Mouse (Mus musculus) hindbrain, embryonic 15.5 days (tissue): ENCODE data around the gene Gimap7. TPM values are rescaled to one million over a fixed set of nuclear protein-coding genes. Genes with fewer than 3 reads are reported as not detected.
"Not testable (repeated sequence)": the region's sequence is repeated elsewhere in the genome, so short reads cannot be mapped to it uniquely, and the experiment has no call there.

Source experiments
- ATAC-seq: fragments of 200-750 bp; cut with Nextera tagmentation; 2 replicates; pipeline ENCODE4 v1.8.0; 2017; ENCODE audit warnings: low read depth, moderate number of reproducible peaks, moderate TSS enrichment; ENCODE audit not compliant: low FRiP score
- H3K27ac ChIP-seq: fragments of 300-500 bp; sonication (generic); replicated peaks from 2 replicates; pipeline ENCODE4 v1.5.1; 2015; ENCODE audit warnings: mild to moderate bottlenecking, inconsistent platforms
- H3K27me3 ChIP-seq: fragments of 300-500 bp; sonication (generic); 2 replicates; pipeline ENCODE4 v1.6.1; 2015; ENCODE audit warnings: control low read depth, inconsistent platforms
- H3K36me3 ChIP-seq: fragments of 300-500 bp; sonication (generic); 2 replicates; pipeline ENCODE4 v1.6.1; 2015; ENCODE audit warnings: control low read depth, inconsistent platforms
- H3K4me1 ChIP-seq: fragments of 300-500 bp; sonication (generic); replicated peaks from 2 replicates; pipeline ENCODE4 v1.6.1; 2015; ENCODE audit warnings: control low read depth, inconsistent platforms
- H3K4me2 ChIP-seq: fragments of 300-500 bp; sonication (generic); 2 replicates; pipeline ENCODE4 v1.6.1; 2015; ENCODE audit warnings: moderate library complexity, mild to moderate bottlenecking, inconsistent platforms
- H3K4me3 ChIP-seq: fragments of 300-500 bp; sonication (generic); 2 replicates; pipeline ENCODE4 v1.5.1; 2015; ENCODE audit warnings: mild to moderate bottlenecking, inconsistent platforms
- H3K9ac ChIP-seq: fragments of 300-500 bp; sonication (generic); 2 replicates; pipeline ENCODE4 v1.6.1; 2015; ENCODE audit warnings: inconsistent platforms
- H3K9me3 ChIP-seq: fragments of 300-500 bp; sonication (generic); 2 replicates; pipeline ENCODE4 v1.6.1; 2016; ENCODE audit warnings: control low read depth, inconsistent platforms
- WGBS: fragments of 180-500 bp; shearing (Covaris S2); methylation state at CpG from one replicate; pipeline ENCODE4 v1.1.7; 2015; 5-methylcytosine and 5-hydroxymethylcytosine counted together
- polyA plus RNA-seq: library from polyadenylated mRNA; unstranded; fragments of >200 nt; fragmentation: Nextera tagmentation; extraction: Ambion mirVana; gene quantifications from 2 replicates; pipeline ENCODE4 v1.2.1, GENCODE M21; 2015

The Gimap7 gene
- polyA plus RNA-seq, 1 experiment from 2014 or later, result not detected

- Histone ChIP-seq H3K36me3 (no peaks in the 10 kb centered on the region), H3K4me2 (no peak overlapping the region), H3K9ac (no peak overlapping the region), H3K27ac (no peak overlapping the region), H3K27me3 (no peaks in the 10 kb centered on the region), H3K4me1 (no peaks in the 10 kb centered on the region), H3K9me3 (no peaks in the 10 kb centered on the region), H3K4me3 (no peak overlapping the region)
- no peak for ATAC-seq
- WGBS, result 77% methylated on average over 3 of the region's 3 CpGs
These were observed 36.8 kb upstream of the Gimap7 start for GRCm38 (mm10) chr6:48681472-48682090.

GRCm38 (mm10) chr6:48682271-48682670 lies 36.1 kb upstream of the Gimap7 start:
- H3K4me2 ChIP-seq, result no peak overlapping the region
- WGBS, result 87% methylated on average over 4 of the region's 4 CpGs
- no peak overlapping the region for H3K9ac ChIP-seq
- H3K36me3 ChIP-seq, result no peaks in the 10 kb centered on the region
- H3K9me3 ChIP-seq, result no peaks in the 10 kb centered on the region
- no peaks in the 10 kb centered on the region for H3K27me3 ChIP-seq
- no peak for ATAC-seq
- H3K4me1 ChIP-seq, result no peaks in the 10 kb centered on the region
- no peak overlapping the region for H3K27ac ChIP-seq
- H3K4me3 ChIP-seq, result no peak overlapping the region

GRCm38 (mm10) chr6:48683263-48683821 lies 35.1 kb upstream of the Gimap7 start:
- ATAC-seq, H3K27ac ChIP-seq, H3K9me3 ChIP-seq, H3K27me3 ChIP-seq, H3K4me1 ChIP-seq, H3K9ac ChIP-seq, H3K4me3 ChIP-seq, H3K4me2 ChIP-seq, H3K36me3 ChIP-seq: not testable (repeated sequence)
- 91% methylated on average over 4 of the region's 4 CpGs for WGBS

DNA sequence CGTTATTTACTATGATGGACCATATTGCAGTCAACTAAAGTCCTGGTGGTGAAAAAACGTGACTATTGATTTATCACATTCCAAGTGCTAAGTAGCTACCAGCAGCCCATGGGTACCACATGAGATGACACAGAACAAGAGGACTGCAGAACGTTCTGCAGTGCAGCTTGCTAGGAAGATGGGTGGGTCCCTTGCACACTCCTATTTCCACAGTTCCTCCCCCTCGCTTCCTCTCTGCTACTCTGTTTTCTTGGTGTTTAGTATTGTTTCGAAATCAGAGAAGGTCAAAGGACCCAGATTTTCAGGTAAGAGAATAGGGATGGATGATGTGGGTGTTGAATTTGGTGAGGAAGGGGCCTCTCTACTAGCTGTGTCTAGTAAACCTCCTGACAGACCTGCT lies 34.1 kb upstream of the Gimap7 start, which contains the start of gene Gimap4:
Gene Gimap4 (plus strand): TSS at position 231 of the 400 bp plus-strand sequence.
- H3K4me3 ChIP-seq, result no peak within 1 kb of the TSS
- no peak within 1 kb of the TSS for H3K27ac ChIP-seq
- no peak within 1 kb of the TSS for H3K4me2 ChIP-seq
- H3K36me3 ChIP-seq, result no peaks in the 10 kb centered on the region
- 75% methylated on average over 5 of the region's 5 CpGs for WGBS
- H3K9me3 ChIP-seq, result no peaks in the 10 kb centered on the region
- ATAC-seq, result no peak
- H3K4me1 ChIP-seq, result no peaks in the 10 kb centered on the region
- no peak within 1 kb of the TSS for H3K9ac ChIP-seq
- H3K27me3 ChIP-seq, result no peaks in the 10 kb centered on the region

DNA sequence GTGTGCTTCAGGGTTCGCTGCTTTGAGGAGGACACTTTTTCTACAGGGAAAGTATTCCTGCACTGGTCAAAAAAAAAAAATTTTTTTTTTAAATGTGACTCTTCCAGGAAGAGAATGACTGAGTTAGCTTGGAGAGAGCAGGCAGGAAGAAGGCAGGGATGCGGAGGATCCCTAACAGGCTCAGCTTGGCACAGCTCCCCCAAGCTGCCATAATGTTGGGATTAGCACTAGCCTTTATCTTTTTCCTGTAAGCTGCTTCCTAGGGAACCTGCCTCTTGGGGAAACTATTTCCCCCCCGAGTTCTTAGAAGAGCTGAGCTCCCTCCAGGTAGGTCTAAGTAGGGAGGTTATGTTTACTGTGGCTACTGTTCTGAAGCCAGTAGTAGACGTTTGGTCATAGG lies 33.6 kb upstream of the Gimap7 start:
- Histone ChIP-seq H3K27ac (no peak overlapping the region), H3K9me3 (no peaks in the 10 kb centered on the region), H3K4me2 (no peak overlapping the region), H3K36me3 (no peaks in the 10 kb centered on the region), H3K27me3 (no peaks in the 10 kb centered on the region), H3K4me3 (no peak overlapping the region), H3K4me1 (no peaks in the 10 kb centered on the region), H3K9ac (no peak overlapping the region)
- ATAC-seq, result no peak
- 70% methylated on average over 4 of the region's 4 CpGs for WGBS

DNA sequence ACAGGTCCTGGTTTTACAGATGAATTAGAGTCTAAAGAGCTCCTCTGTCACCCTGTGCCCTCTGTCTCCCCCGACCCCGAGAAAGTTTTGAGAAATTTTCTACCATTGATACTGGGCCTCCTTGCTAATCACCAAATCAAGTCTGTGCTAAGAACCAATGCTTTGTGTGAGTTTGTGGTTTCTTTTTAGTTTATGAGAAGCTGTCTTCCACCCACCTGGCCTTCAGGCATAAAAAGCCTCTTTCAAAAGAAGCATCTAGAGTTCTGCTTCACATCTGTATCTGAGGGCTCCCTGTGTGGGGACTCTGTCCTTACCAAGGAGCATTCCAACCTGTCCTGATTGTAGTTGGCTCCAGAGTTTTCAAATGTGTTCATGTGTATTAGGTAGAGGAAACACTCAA lies 33.2 kb upstream of the Gimap7 start:
- no peak overlapping the region for H3K27ac ChIP-seq
- WGBS, result 91% methylated on average over 2 of the region's 2 CpGs
- no peaks in the 10 kb centered on the region for H3K9me3 ChIP-seq
- no peak overlapping the region for H3K4me3 ChIP-seq
- H3K9ac ChIP-seq, result no peak overlapping the region
- no peaks in the 10 kb centered on the region for H3K27me3 ChIP-seq
- H3K36me3 ChIP-seq, result no peaks in the 10 kb centered on the region
- H3K4me1 ChIP-seq, result no peaks in the 10 kb centered on the region
- no peak for ATAC-seq
- H3K4me2 ChIP-seq, result no peak overlapping the region

DNA sequence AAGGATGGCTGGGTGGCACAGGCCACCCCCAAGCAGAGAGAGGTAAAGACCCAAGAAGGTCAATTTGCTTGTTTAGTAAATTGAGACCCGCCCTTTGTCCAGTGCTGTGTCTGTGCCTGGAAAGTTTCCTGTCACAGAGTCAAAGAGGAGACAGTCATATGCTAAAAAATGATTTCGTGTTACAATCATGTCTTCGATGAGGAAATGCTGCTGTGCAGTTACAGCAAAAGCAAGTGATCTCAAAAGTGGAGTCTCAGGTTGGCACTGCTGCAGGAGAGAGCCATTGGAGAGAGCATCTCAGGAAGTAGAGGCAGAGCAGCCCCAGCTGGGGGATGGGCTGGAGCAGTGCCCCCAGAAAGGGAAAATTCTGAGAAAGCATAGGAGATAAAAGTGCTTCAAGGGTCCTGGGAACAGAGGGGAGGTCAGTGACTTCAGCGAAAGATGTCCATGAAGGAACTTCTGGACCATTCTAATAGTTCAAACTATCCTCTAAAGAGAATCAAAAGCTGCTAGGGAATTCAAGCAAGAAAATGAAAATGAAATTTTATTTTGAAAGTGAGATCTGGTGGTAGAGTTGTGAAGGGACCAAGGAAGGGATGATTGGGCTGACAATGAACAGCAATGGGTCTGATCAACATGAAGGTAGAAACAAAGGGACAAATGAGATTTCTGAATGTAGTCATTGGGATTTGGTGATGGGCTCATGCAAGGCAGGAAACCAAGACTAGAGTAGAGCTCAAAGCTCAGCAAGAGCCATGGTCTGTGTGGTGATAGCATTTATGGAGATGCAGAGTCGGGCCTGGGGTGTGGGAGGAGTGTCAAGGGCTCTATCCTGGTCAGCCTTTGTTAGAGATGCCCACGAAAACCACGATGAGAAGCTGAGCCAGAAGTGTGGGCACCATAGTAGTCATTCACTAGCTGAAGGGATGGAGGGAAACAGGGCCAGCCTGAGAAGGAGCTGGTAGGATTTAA lies 32.4 kb upstream of the Gimap7 start:
- H3K9me3 ChIP-seq, result no peaks in the 10 kb centered on the region
- H3K36me3 ChIP-seq, result no peaks in the 10 kb centered on the region
- H3K9ac ChIP-seq, result no peak overlapping the region
- no peak overlapping the region for H3K4me3 ChIP-seq
- H3K4me2 ChIP-seq, result no peak overlapping the region
- no peaks in the 10 kb centered on the region for H3K27me3 ChIP-seq
- no peak overlapping the region for H3K27ac ChIP-seq
- no peak for ATAC-seq
- 84% methylated on average over 7 of the region's 7 CpGs for WGBS
- no peaks in the 10 kb centered on the region for H3K4me1 ChIP-seq

GRCm38 (mm10) chr6:48687077-48687476 lies 31.3 kb upstream of the Gimap7 start:
- Histone ChIP-seq H3K36me3 (no peaks in the 10 kb centered on the region), H3K27me3 (no peaks in the 10 kb centered on the region), H3K9ac (no peak overlapping the region), H3K4me1 (no peaks in the 10 kb centered on the region), H3K4me2 (no peak overlapping the region), H3K27ac (no peak overlapping the region), H3K4me3 (no peak overlapping the region), H3K9me3 (no peaks in the 10 kb centered on the region)
- 80% methylated on average over 2 of the region's 2 CpGs for WGBS
- ATAC-seq, result no peak

DNA sequence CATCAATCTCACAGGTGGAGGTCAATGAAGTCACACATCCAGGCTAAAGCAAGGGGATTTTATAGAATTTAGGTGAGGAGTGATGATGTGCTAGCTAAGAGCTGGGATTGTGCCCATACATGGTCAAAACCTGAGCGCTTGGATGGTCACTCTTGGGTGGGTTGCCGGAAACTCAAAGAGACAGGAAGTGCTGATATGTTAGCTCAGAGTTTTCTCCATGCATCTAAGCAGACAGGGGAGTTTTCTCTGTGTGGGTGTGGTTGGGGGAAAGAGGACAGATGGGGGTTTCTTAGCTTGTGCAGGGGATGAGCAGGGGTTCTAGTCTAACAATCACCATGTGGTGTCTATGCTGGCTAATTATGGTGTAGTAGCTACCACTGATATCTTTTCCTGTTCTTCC lies 29.1 kb upstream of the Gimap7 start:
- WGBS, result 93% methylated on average over 2 of the region's 2 CpGs
- Histone ChIP-seq H3K4me1 (no peaks in the 10 kb centered on the region), H3K27ac (no peak overlapping the region), H3K27me3 (no peaks in the 10 kb centered on the region), H3K4me2 (no peak overlapping the region), H3K9me3 (no peaks in the 10 kb centered on the region), H3K4me3 (no peak overlapping the region), H3K9ac (no peak overlapping the region), H3K36me3 (no peaks in the 10 kb centered on the region)
- ATAC-seq, result no peak

DNA sequence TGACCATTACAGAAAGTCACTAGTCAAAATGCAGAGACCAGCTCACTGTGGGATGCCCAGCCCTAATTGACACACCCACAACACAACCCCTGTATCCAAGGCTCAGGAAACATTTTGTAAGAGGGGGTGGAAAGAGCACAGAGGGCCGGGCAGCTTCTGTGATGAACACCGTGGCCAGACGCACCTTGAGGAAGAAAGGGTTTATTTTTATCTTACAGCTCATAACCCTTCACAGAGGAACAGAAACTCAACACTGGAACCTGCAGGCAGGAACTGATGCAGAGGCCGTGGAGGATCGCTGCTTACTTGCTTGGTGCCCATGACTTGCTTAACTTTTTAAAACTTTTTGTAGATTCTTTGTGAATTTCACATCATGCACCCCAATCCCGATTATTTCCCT lies 25.5 kb upstream of the Gimap7 start:
- Histone ChIP-seq H3K4me3 (no peak overlapping the region), H3K27ac (no peak overlapping the region), H3K9me3 (no peaks in the 10 kb centered on the region), H3K4me2 (no peak overlapping the region), H3K27me3 (no peaks in the 10 kb centered on the region), H3K9ac (no peak overlapping the region), H3K4me1 (no peaks in the 10 kb centered on the region), H3K36me3 (no peaks in the 10 kb centered on the region)
- no peak for ATAC-seq
- WGBS, result 95% methylated on average over 6 of the region's 6 CpGs

- no peak overlapping the region for H3K27ac ChIP-seq
- no peak overlapping the region for H3K4me3 ChIP-seq
- WGBS, result 80% methylated on average over 4 of the region's 4 CpGs
- H3K27me3 ChIP-seq, result no peaks in the 10 kb centered on the region
- H3K4me1 ChIP-seq, result no peaks in the 10 kb centered on the region
- no peaks in the 10 kb centered on the region for H3K36me3 ChIP-seq
- H3K9ac ChIP-seq, result no peak overlapping the region
- no peaks in the 10 kb centered on the region for H3K9me3 ChIP-seq
- no peak overlapping the region for H3K4me2 ChIP-seq
- ATAC-seq, result no peak
These were observed 21.4 kb upstream of the Gimap7 start for GRCm38 (mm10) chr6:48696830-48697554.

GRCm38 (mm10) chr6:48697555-48697930 lies 20.9 kb upstream of the Gimap7 start:
- no peak overlapping the region for H3K9ac ChIP-seq
- H3K4me3 ChIP-seq, result no peak overlapping the region
- no peak overlapping the region for H3K4me2 ChIP-seq
- no peaks in the 10 kb centered on the region for H3K36me3 ChIP-seq
- no peak overlapping the region for H3K27ac ChIP-seq
- no peaks in the 10 kb centered on the region for H3K9me3 ChIP-seq
- 59% methylated on average over 1 of the region's 1 CpGs for WGBS
- H3K4me1 ChIP-seq, result no peaks in the 10 kb centered on the region
- no peaks in the 10 kb centered on the region for H3K27me3 ChIP-seq
- no peak for ATAC-seq
